Mouse (Mus musculus) MEL (cell line): ENCODE results near the gene Hnrnpf. TPM values are rescaled to one million over a fixed set of nuclear protein-coding genes. Genes with fewer than 3 reads are reported as not detected.

ENCODE experiments used
- DNase-seq: peaks from one replicate; pipeline ENCODE4 v3.0.0; 2011; ENCODE audit warnings: low read depth, low spot score
- H3K27ac ChIP-seq: 2 replicates; pipeline ENCODE4 v1.5.1; 2012; ENCODE audit warnings: low read depth, mild to moderate bottlenecking, control low read depth, low read length, moderate library complexity; ENCODE audit not compliant: control insufficient read depth
- H3K27me3 ChIP-seq, 2 experiments: fragments of 150-350 bp in 1 of 2; sonication (generic) in 1 of 2; 2 replicates each; pipeline ENCODE4 v1.6.1; 2012; ENCODE audit warnings: low read length in 2 of 2, mild to moderate bottlenecking in 2 of 2, improper control_type of control experiment in 1 of 2, moderate library complexity in 1 of 2; ENCODE audit not compliant: insufficient read depth in 2 of 2, control insufficient read depth in 1 of 2
- H3K36me3 ChIP-seq, 2 experiments: 2 replicates each; pipeline ENCODE4 v1.6.1; 2012 to 2014; ENCODE audit warnings: low read length in 2 of 2, improper control_type of control experiment in 1 of 2, inconsistent platforms in 1 of 2, mild to moderate bottlenecking in 1 of 2; ENCODE audit not compliant: insufficient read depth in 2 of 2, control insufficient read depth in 1 of 2
- H3K4me1 ChIP-seq, 2 experiments: fragments of 150-350 bp in 1 of 2; sonication (generic) in 1 of 2; 2 replicates each; pipeline ENCODE4 v1.6.1; 2012; ENCODE audit warnings: low read length in 2 of 2, improper control_type of control experiment in 1 of 2, mild to moderate bottlenecking in 1 of 2; ENCODE audit not compliant: insufficient read depth in 2 of 2, control insufficient read depth in 1 of 2
- H3K4me3 ChIP-seq, 2 experiments: fragments of 150-350 bp in 1 of 2; sonication (generic) in 1 of 2; 2 replicates each; pipeline ENCODE4 v1.5.1; 2012; ENCODE audit warnings: low read depth in 2 of 2, low read length in 2 of 2, mild to moderate bottlenecking in 2 of 2, moderate library complexity in 2 of 2, control low read depth in 1 of 2, improper control_type of control experiment in 1 of 2; ENCODE audit not compliant: control insufficient read depth in 1 of 2, insufficient read depth in 1 of 2
- H3K79me2 ChIP-seq: 2 replicates; pipeline ENCODE4 v1.6.1; 2012; ENCODE audit warnings: mild to moderate bottlenecking, low read length, moderate library complexity; ENCODE audit not compliant: control insufficient read depth, poor library complexity, insufficient read depth
- H3K9ac ChIP-seq: 2 replicates; pipeline ENCODE4 v1.6.1; 2012; ENCODE audit warnings: low read depth, mild to moderate bottlenecking, control low read depth, low read length, moderate library complexity; ENCODE audit not compliant: control insufficient read depth, poor library complexity, severe bottlenecking
- H3K9me3 ChIP-seq: fragments of 150-350 bp; sonication (generic); replicated peaks from 2 replicates; pipeline ENCODE4 v1.6.1; 2012; ENCODE audit warnings: mild to moderate bottlenecking, low read length, improper control_type of control experiment, moderate library complexity; ENCODE audit not compliant: insufficient read depth
- BHLHE40 ChIP-seq: IDR thresholded peaks from 2 replicates; pipeline ENCODE4 v1.6.1; 2012; ENCODE audit warnings: low read depth, mild to moderate bottlenecking, inconsistent platforms, low read length, improper control_type of control experiment, borderline replicate concordance
- CHD1 ChIP-seq: IDR thresholded peaks from 2 replicates; pipeline ENCODE4 v1.6.1; 2012; ENCODE audit warnings: low read depth, mild to moderate bottlenecking, inconsistent platforms, low read length, improper control_type of control experiment
- CTCF ChIP-seq, 3 experiments: IDR thresholded peaks in 2 of 3; conservative IDR thresholded peaks in 1 of 3; 2 replicates each; pipeline ENCODE4 v1.5.1; 2011 to 2012; ENCODE audit warnings: low read length in 3 of 3, low read depth in 2 of 3, mild to moderate bottlenecking in 2 of 3, improper control_type of control experiment in 1 of 3, inconsistent platforms in 1 of 3, mixed read lengths in 1 of 3, moderate library complexity in 1 of 3; ENCODE audit not compliant: control insufficient read depth in 1 of 3, insufficient read depth in 1 of 3, poor library complexity in 1 of 3, severe bottlenecking in 1 of 3
- EP300 ChIP-seq, 2 experiments: IDR thresholded peaks; 2 replicates each; pipeline ENCODE4 v1.6.1; 2011; ENCODE audit warnings: improper control_type of control experiment in 2 of 2, low read length in 2 of 2, low read depth in 1 of 2, mild to moderate bottlenecking in 1 of 2
- ETS1 ChIP-seq: IDR thresholded peaks from 2 replicates; pipeline ENCODE4 v1.6.1; 2012; ENCODE audit warnings: low read depth, mild to moderate bottlenecking, inconsistent platforms, low read length, improper control_type of control experiment, moderate library complexity
- GATA1 ChIP-seq: IDR thresholded peaks from 2 replicates; pipeline ENCODE4 v1.6.1; 2011; ENCODE audit warnings: low read depth, low read length, improper control_type of control experiment
- POLR2AphosphoS2 ChIP-seq: IDR thresholded peaks from 2 replicates; pipeline ENCODE4 v1.6.1; 2011; ENCODE audit warnings: low read length, improper control_type of control experiment
- RAD21 ChIP-seq: IDR thresholded peaks from 2 replicates; pipeline ENCODE4 v1.6.1; 2011; ENCODE audit warnings: mild to moderate bottlenecking, low read depth, low read length, improper control_type of control experiment
- RCOR1 ChIP-seq: IDR thresholded peaks from 2 replicates; pipeline ENCODE4 v1.6.1; 2012; ENCODE audit warnings: low read depth, mild to moderate bottlenecking, inconsistent platforms, low read length, improper control_type of control experiment
- SMC3 ChIP-seq: IDR thresholded peaks from 2 replicates; pipeline ENCODE4 v1.6.1; 2011; ENCODE audit warnings: low read depth, low read length, improper control_type of control experiment
- TCF12 ChIP-seq: IDR thresholded peaks from 2 replicates; pipeline ENCODE4 v1.6.1; 2014; ENCODE audit warnings: low read depth, mild to moderate bottlenecking, inconsistent platforms, low read length, improper control_type of control experiment, moderate library complexity
- USF1 ChIP-seq: IDR thresholded peaks from 2 replicates; pipeline ENCODE4 v1.6.1; 2014; ENCODE audit warnings: low read depth, mild to moderate bottlenecking, inconsistent platforms, low read length, improper control_type of control experiment, moderate library complexity
- ZC3H11A ChIP-seq: IDR thresholded peaks from 2 replicates; pipeline ENCODE4 v1.6.1; 2012; ENCODE audit warnings: low read depth, mild to moderate bottlenecking, inconsistent platforms, low read length, improper control_type of control experiment
- ZKSCAN1 ChIP-seq: IDR thresholded peaks from 2 replicates; pipeline ENCODE4 v1.6.1; 2012; ENCODE audit warnings: low read depth, mild to moderate bottlenecking, inconsistent platforms, low read length, improper control_type of control experiment, moderate library complexity
- ZMIZ1 ChIP-seq: IDR thresholded peaks from 2 replicates; pipeline ENCODE4 v1.6.1; 2012; ENCODE audit warnings: low read depth, mild to moderate bottlenecking, inconsistent platforms, low read length, improper control_type of control experiment, moderate library complexity
- polyA plus RNA-seq, 2 experiments: library from polyadenylated mRNA; stranded (reverse) in 1 of 2; unstranded in 1 of 2; fragments of >175 nt in 1 of 2; fragments of >200 nt in 1 of 2; gene quantifications; 2 replicates each; pipeline versions ENCODE4 v1.2.1 to v1.2.4; 2012; ENCODE audit warnings: low replicate concordance in 2 of 2, low read depth in 1 of 2; ENCODE audit not compliant: insufficient read length in 2 of 2, insufficient read depth in 1 of 2, missing spikeins in 1 of 2
- total RNA-seq: library from RNA; depleted of rRNA; stranded (reverse); fragments of 300-350 nt; gene quantifications from 2 replicates; pipeline ENCODE4 v1.2.3, GENCODE M21; 2012

Gene Hnrnpf
- total and polyA plus RNA-seq, 3 experiments: 722 to 2,287 (median 882) TPM

DNA sequence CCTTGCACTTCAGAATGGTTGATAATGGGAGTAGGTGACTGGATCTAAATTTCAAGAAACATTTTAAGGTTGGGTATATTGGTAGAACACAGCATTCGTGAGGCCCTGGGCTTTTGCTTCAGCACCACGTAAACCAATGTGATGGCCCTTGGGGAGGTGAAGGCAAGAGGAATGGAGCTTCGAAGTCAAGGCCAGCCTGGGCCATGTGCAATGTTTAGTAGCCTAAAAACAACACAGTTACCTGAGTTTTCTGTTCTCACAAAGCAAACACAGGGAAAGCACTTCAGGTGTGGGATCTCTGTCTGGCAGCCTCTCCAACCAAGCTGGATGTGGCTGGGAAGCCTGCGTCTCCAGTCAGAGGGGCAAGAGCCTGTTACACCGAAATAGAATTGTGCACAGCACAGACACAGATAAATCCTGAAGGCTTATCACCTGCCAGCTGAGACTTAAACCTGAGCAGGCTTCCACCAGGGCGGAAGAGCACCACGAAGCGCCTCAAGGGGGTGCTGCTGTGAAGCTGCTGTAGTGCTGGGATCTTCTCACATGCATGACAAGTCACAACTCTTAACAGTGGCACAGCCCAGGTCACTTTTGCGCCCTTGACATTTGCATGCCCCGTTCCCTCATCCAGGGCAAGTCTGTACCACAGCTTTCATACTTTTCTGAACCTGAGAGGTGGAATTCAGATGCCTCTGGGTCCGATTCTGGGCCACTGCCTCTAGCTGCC lies 32.4 kb downstream of the Hnrnpf start:
- H3K9me3 ChIP-seq: no peaks in the 10 kb centered on the region
- 0 out of 2 replicates have a peak, but pooled peaks have one; percentile 8 for TF ChIP-seq ZMIZ1
- TF ChIP-seq CHD1: no peak
- peak; percentile 49 for TF ChIP-seq ETS1
- TF ChIP-seq POLR2AphosphoS2: peak; percentile 5; the same call in 1 of the 2 replicates
- TF ChIP-seq SMC3: peak; percentile 51
- TF ChIP-seq RAD21: peak; percentile 45
- TF ChIP-seq BHLHE40: no peak
- TF ChIP-seq ZC3H11A: 0 out of 2 replicates have a peak, but pooled peaks have one; percentile 13
- TF ChIP-seq CTCF (IDR thresholded peaks at IDR 0.05 in 2 of 3, conservative IDR thresholded peaks at IDR 0.05 in 1 of 3; ENCODE audit: control insufficient read depth in 1 of 3, insufficient read depth in 1 of 3, low read depth in 2 of 3, low read length in 3 of 3, poor library complexity in 1 of 3, severe bottlenecking in 1 of 3): peak; percentile 47 to 70 (median 58); a peak in 5 of 6 replicates
- peak in 1 of 2 experiments; percentile 15; a peak in 1 of 4 replicates for TF ChIP-seq EP300 (IDR thresholded peaks at IDR 0.05; ENCODE audit: low read depth in 1 of 2, low read length in 2 of 2)
- TF ChIP-seq RCOR1: peak; percentile 79
- peak; percentile 58; the same call in 1 of the 2 replicates for TF ChIP-seq GATA1
- TF ChIP-seq TCF12: no peak
- no peaks in the 10 kb centered on the region for H3K36me3 ChIP-seq
- 0 out of 4 replicates have a peak, but pooled peaks cover 0 to 3% of the 10 kb centered on the region in 2 experiments for H3K4me1 ChIP-seq
- no peaks in the 10 kb centered on the region for H3K27me3 ChIP-seq
- no peaks in the 10 kb centered on the region for H3K79me2 ChIP-seq
- DNase-seq: peak; percentile 79
- H3K27ac ChIP-seq: no peak overlapping the region
- H3K9ac ChIP-seq: no peak overlapping the region
- no peak overlapping the region for H3K4me3 ChIP-seq

DNA sequence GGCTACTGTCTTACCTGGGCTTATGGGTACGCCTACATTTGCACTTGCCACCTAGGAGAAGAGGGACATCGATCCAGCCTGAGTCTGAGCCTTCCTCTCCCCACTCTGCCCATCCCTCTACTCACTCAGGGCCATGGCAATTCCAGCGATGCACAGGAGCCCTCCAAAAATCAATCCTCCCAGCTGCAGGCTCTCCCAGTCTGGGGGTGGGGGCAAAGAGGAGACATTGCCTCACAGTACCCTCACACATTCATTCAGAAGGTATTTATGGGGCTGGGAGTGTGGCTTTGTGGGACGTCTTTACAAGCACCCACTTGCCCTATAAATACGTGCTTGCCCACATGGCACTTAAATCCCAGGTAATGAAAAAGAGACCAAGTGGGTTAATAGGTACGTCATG lies 34.2 kb downstream of the Hnrnpf start:
- H3K9ac ChIP-seq: no peak overlapping the region
- no peak overlapping the region for H3K4me3 ChIP-seq
- DNase-seq: no peak
- H3K27me3 ChIP-seq: no peaks in the 10 kb centered on the region
- no peak for TF ChIP-seq RCOR1
- no peak for TF ChIP-seq EP300 (IDR thresholded peaks at IDR 0.05; ENCODE audit: low read depth in 1 of 2, low read length in 2 of 2)
- TF ChIP-seq ZKSCAN1: no peak
- TF ChIP-seq TCF12: no peak
- no peak for TF ChIP-seq USF1
- no peaks in the 10 kb centered on the region for H3K36me3 ChIP-seq
- 0 out of 4 replicates have a peak, but pooled peaks cover 0 to 4% of the 10 kb centered on the region in 2 experiments for H3K4me1 ChIP-seq
- no peaks in the 10 kb centered on the region for H3K9me3 ChIP-seq
- no peaks in the 10 kb centered on the region for H3K79me2 ChIP-seq
- no peak overlapping the region for H3K27ac ChIP-seq
